Mouse (Mus musculus): ENCODE measurements at regions not wholly inside any gene's neighbourhood (a gene's known extent, or its start where the extent isn't known, plus 50 kb on each side); places are given as distances from the start of the nearest gene placed in this dataset.

GRCm38 (mm10) chr13:97705926-97706325 lies 54.5 kb downstream of the Gm10260 start:
- DNase-seq (ENCODE audit: extremely low read depth, low read depth, low spot score): no peak

- DNase-seq (ENCODE audit: extremely low read depth, low read depth, low spot score): no peak
Observed at GRCm38 (mm10) chr13:97704541-97704940, 55.9 kb downstream of the Gm10260 start.

- no peak for DNase-seq (ENCODE audit: extremely low read depth, low read depth, low spot score)
Observed at GRCm38 (mm10) chr13:97698967-97699366, 61.5 kb downstream of the Gm10260 start.

- no peak for DNase-seq (ENCODE audit: extremely low read depth, low read depth, low spot score)
Observed at GRCm38 (mm10) chr13:97698317-97698716, 62.1 kb downstream of the Gm10260 start.

- no peak for DNase-seq (ENCODE audit: extremely low read depth, low read depth, low spot score)
Observed at GRCm38 (mm10) chr13:97697262-97697661, 63.2 kb downstream of the Gm10260 start.

GRCm38 (mm10) chr13:97695022-97695421 lies 65.4 kb downstream of the Gm10260 start:
- DNase-seq (ENCODE audit: extremely low read depth, low read depth, low spot score): no peak

- DNase-seq (ENCODE audit: extremely low read depth, low read depth, low spot score): no peak
Observed at GRCm38 (mm10) chr13:97694356-97694990, 66.0 kb downstream of the Gm10260 start.

GRCm38 (mm10) chr13:97688310-97688886 lies 72.0 kb downstream of the Gm10260 start:
- no peak for DNase-seq (ENCODE audit: extremely low read depth, low read depth, low spot score)

GRCm38 (mm10) chr13:97683836-97684235 lies 76.6 kb downstream of the Gm10260 start:
- no peak for DNase-seq (ENCODE audit: extremely low read depth, low read depth, low spot score)

GRCm38 (mm10) chr13:97681228-97681987 lies 79.0 kb downstream of the Gm10260 start:
- no peak for DNase-seq (ENCODE audit: extremely low read depth, low read depth, low spot score)

GRCm38 (mm10) chr13:97680283-97680896 lies 80.0 kb downstream of the Gm10260 start:
- DNase-seq (ENCODE audit: extremely low read depth, low read depth, low spot score): no peak

- no peak for DNase-seq (ENCODE audit: extremely low read depth, low read depth, low spot score)
Observed at GRCm38 (mm10) chr13:97678991-97679390, 81.4 kb downstream of the Gm10260 start.

- no peak for DNase-seq (ENCODE audit: extremely low read depth, low read depth, low spot score)
Observed at GRCm38 (mm10) chr13:97676536-97677048, 83.8 kb downstream of the Gm10260 start.

GRCm38 (mm10) chr13:97673107-97673506 lies 87.3 kb downstream of the Gm10260 start:
- no peak for DNase-seq (ENCODE audit: extremely low read depth, low read depth, low spot score)

- DNase-seq (ENCODE audit: extremely low read depth, low read depth, low spot score): no peak
Observed at GRCm38 (mm10) chr13:97672038-97672675, 88.3 kb downstream of the Gm10260 start.

GRCm38 (mm10) chr13:97669366-97669765 lies 91.1 kb downstream of the Gm10260 start:
- no peak for DNase-seq (ENCODE audit: extremely low read depth, low read depth, low spot score)

GRCm38 (mm10) chr13:97668910-97669309 lies 91.5 kb downstream of the Gm10260 start:
- DNase-seq (ENCODE audit: extremely low read depth, low read depth, low spot score): no peak

- DNase-seq (ENCODE audit: extremely low read depth, low read depth, low spot score): no peak
Observed at GRCm38 (mm10) chr13:97667313-97667712, 93.1 kb downstream of the Gm10260 start.

GRCm38 (mm10) chr13:97666761-97667160 lies 93.7 kb downstream of the Gm10260 start:
- peak; percentile 42 for DNase-seq (ENCODE audit: extremely low read depth, low read depth, low spot score)

GRCm38 (mm10) chr13:97665226-97665625 lies 95.2 kb downstream of the Gm10260 start:
- DNase-seq (ENCODE audit: extremely low read depth, low read depth, low spot score): no peak

GRCm38 (mm10) chr13:97662741-97663140 lies 97.7 kb downstream of the Gm10260 start:
- DNase-seq (ENCODE audit: extremely low read depth, low read depth, low spot score): no peak

Measured in fat pad, adult 2 months (tissue).